Mouse (Mus musculus) ES-Bruce4 (cell line): ENCODE results near the gene Fam171a1.

Source experiments
- CTCF ChIP-seq: IDR thresholded peaks from one replicate; pipeline ENCODE4 v1.8.1; 2011; ENCODE audit warnings: low read depth, low read length
- EP300 ChIP-seq: IDR thresholded peaks from 2 replicates; pipeline ENCODE4 v1.6.1; 2011; ENCODE audit warnings: low read depth, low read length; ENCODE audit not compliant: insufficient read depth
- POLR2A ChIP-seq: IDR thresholded peaks from one replicate; pipeline ENCODE4 v1.8.1; 2011; ENCODE audit warnings: low read length; ENCODE audit not compliant: insufficient read depth

DNA sequence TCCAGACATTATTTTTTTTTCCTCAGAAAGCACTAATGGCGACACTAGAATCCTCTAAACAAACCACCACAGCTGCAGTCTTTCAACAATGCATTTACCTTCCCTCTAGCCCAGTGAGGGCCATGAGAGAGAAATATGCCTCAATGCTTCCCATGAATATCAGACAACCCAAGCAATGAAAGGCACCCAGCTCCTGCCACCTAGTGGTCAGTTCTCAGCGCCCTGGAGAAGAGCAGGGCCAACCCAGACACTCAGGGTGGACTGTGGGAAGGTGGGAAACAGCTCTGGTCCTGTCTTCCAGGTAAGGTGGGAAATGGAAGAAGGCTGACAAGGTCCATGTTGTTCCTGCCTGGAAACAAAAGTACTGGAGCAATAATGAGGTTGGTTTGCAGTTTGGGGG lies 115.0 kb downstream of the Fam171a1 start:
- TF ChIP-seq EP300 (no peak), POLR2A (no peak), CTCF (peak; percentile 72)
